Mouse (Mus musculus): ENCODE measurements around the gene Cdyl2.

- TF ChIP-seq CTCF (IDR thresholded peaks at IDR 0.05; ENCODE audit: low read depth) (peak; percentile 76), EP300 (optimal IDR thresholded peaks at IDR 0.05) (no peak)
Measured at GRCm38 (mm10) chr8:116755557-116755956, 22.8 kb upstream of the Cdyl2 start.

Measured in stomach, postnatal 0 days (tissue).